Mouse (Mus musculus) lung, postnatal 25 days (tissue): ENCODE measurements at regions not wholly inside any gene's neighbourhood (a gene's known extent, or its start where the extent isn't known, plus 50 kb on each side); places are given as distances from the start of the nearest gene placed in this dataset.

ENCODE experiments used
- DNase-seq: peaks from one replicate; pipeline ENCODE4 v3.0.0; 2022; ENCODE audit warnings: low spot score

DNA sequence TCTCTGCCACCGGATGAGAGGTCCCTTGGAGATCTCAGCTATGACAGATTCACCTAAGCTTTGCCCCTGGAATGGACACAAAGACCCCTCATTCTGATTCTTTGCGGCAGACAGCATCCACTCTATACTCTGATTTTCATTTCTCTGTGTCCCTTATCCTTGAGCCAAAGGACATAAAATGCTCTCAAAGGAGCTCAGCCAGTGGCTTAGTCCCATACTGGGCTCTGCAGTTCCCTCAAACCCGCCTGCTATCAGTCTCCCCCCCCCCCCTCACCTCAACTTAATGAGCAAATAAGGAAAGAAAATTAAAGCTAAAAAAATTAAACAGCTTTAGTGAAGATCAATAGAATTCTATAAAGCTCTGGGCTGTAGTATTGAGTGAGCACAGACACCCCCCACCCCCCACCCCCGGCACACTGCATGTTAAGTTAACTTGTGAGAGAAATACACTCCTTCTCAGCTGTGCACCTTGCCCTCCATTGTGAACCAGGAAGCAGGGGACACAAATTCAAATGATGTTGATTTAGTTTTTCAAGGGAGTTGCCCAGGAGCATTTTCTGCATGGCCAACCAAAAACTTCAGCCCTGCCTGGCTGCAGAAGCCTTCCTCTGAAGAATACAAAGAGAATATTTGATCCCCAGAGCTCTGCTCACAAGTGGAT lies 452.9 kb downstream of the Bnc2 start:
- DNase-seq = no peak

DNA sequence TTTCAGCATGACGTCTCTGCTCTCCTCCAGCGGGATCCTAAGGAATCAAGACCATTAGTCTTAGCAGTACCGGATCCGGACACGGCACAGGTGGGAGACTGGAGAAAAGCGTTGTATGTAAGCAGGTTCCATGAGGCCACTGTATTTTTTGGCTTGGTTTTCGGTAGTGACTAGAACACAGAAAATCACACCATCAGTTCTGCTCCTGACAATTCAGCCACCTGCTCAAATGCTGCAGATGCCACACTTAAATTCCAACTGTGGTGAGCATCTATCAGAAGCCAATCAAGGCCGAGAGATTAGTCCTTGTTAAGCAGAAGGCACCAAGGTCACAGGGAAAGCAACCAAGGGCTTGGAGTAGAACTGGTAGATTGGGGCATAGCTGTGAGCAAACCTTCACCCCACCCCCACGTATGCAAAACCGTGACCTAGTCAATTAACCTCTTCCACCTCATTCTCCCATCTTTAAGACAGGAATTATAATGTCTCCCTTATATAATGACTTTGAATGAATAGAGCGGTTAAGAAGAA lies 452.2 kb downstream of the Bnc2 start:
- DNase-seq = no peak

DNA sequence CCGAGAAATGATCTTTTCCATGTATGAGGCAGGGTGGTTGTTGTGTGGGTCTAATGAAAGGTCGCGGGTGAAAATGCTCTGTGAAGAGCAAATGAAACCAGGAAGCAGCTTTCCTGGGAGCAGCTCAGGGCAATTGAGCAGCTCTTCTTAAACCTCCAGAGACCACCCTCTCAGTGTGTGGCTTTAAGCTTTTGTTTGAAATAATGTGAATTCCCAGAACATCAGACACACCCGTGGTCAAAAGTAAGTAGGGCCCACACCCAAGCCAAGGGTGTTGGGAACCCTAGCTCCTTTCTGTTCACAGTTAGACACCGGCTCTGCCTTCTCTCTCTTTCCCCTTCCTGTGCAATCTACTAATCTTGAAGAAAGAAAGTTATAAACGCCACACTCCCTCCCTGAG lies 450.5 kb downstream of the Bnc2 start:
- DNase-seq = no peak
